Mouse (Mus musculus) left cerebral cortex, adult 2 months (tissue): ENCODE measurements around the gene Rbfox3. TPM values are rescaled to one million over a fixed set of nuclear protein-coding genes. Genes with fewer than 3 reads are reported as not detected.

ENCODE experiments used
- DNase-seq, 2 experiments: peaks; one replicate each; pipeline ENCODE4 v3.0.0; 2021 to 2022; ENCODE audit warnings: low spot score in 2 of 2, mixed read lengths in 1 of 2; ENCODE audit errors: extremely low spot score in 1 of 2
- H3K27ac ChIP-seq: fragments of 200-600 bp; 2 replicates; pipeline ENCODE4 v1.8.1; 2022
- H3K4me3 ChIP-seq: fragments of 200-600 bp; 2 replicates; pipeline ENCODE4 v1.8.1; 2022
- CTCF ChIP-seq: fragments of 200-600 bp; IDR thresholded peaks from 2 replicates; pipeline ENCODE4 v1.8.1; 2022; ENCODE audit warnings: antibody characterized with exemption, mild to moderate bottlenecking, moderate library complexity
- intact Hi-C: fragments of 180-260 bp; cut with DNase I; formaldehyde crosslinking; loops from one replicate; pipeline ENCODE4 v1.15.1; 2025
- total RNA-seq, 2 experiments: library from RNA; stranded (reverse); gene quantifications; 2 replicates each; pipeline ENCODE4 v1.2.3; 2021

The Rbfox3 gene
- total RNA-seq, 2 experiments from 2014 or later: 345 to 353 TPM

DNA sequence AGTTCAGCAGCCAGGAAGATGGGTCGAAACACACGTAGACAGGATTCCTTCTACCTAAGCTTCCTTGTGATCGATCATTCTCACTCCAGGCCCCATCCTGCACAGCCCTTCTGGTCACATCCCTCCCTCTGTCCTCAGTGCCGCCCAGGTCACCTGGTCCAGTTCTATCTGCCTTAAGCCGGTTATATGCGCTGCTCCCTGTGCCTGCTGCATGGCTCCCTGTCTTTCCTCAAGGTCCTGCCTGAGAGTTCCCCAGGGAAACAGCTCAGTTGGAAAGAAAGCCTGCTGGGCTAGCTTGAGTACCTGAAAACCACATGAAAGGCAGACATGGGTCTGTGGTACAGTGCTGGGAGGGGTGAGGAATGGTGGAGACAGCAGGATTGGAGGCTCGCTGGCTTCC is 368.5 kb downstream of the Rbfox3 start:
- intact Hi-C loops: no loop called here
- no peak for TF ChIP-seq CTCF
- DNase-seq: no peak
- H3K4me3 ChIP-seq: no peak overlapping the region
- H3K27ac ChIP-seq: no peak overlapping the region

DNA sequence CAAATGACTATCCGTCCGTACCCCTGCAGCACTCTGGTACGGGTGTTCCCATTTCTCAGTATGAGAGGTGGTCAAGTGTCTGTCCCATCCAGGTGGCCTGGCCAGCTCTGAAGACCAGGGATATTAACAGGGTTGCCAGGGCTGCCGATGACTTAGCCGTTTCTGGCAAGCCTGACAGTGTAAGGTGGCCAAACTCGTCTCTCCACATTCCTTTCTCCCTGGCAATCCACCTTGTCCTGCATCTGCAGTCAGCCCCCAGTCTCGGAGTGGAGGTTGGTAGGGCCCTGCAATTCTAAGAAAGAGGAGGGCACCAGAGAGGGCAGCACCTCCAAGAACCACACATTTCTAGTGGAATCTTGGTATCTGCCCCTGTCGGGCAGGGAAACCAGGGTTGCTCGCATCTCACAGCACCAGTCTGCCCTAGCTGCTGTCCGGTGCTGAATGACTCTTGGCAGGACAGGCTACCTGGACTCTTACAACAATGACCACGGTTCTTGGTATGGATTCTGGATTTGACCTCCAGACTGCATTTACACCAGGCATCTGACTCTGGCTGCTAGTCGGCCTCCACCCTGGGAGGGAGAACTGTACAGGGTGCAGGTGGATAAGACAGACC is 370.9 kb downstream of the Rbfox3 start:
- no peak for DNase-seq
- intact Hi-C loops: no loop called here

DNA sequence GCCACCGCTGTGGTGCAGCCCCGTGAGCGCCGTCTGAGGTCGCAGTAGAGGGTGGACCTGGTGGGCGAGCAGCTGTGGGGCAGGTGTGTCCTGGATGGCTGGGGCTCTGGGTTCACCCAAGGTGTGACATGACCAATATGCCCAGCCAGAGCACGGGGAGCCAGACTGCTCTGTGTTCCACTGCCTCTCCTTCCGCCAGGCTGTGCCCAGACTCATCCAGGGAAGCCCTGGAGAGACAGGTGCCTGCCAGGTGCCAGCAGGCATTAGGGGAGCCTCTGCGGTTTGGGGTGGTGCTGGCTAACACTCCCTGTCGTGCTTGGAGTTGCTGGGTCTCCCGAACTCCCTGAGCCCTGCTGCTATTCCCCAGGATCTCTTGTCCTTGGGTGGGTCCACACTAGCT is 373.4 kb downstream of the Rbfox3 start:
- no peak for DNase-seq
- H3K4me3 ChIP-seq: no peak overlapping the region
- intact Hi-C loops: no loop called here
- no peak for TF ChIP-seq CTCF
- H3K27ac ChIP-seq: no peak overlapping the region

More for the DNA sequence above, 370.9 kb downstream of the Rbfox3 start:
- Histone ChIP-seq H3K4me3 (no peak overlapping the region), H3K27ac (no peak overlapping the region)
- no peak for TF ChIP-seq CTCF

DNA sequence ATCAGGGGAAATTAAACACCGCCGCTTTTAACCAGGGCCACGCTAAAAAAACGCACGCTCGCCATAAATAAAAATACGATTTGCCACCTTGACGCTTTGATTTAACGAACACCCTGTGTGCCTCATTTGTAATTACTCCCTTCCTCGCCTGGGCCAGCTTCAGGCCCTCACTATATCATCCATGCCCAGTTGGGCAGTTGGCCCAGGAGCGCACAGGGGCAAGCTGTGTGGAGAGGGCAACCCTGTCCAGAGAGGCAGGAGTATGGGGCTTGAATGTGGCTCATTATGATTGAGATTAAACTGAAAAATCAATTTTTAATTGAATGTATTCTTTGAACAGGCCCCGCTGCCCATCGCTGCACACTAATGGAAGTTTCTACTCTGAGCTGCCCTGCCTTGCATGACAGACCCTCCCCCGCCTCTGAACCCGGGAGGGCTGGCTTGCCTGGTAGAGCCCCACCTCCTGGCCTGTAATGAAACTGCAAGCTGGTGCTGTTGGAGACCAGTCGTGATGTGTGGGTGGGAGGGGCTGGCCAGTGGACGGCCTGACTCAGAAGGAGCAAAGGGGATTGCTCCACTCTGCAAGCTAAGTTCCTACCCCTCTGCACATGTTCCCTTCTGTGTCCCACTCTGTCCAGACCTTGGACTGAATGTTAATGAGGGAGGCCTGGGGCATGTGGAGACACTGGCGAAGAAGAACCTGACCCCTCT is 376.9 kb downstream of the Rbfox3 start:
- Histone ChIP-seq H3K27ac (no peak overlapping the region), H3K4me3 (no peak overlapping the region)
- peak in 1 of 2 experiments; percentile 47 for DNase-seq
- peak; percentile 59 for TF ChIP-seq CTCF
- intact Hi-C loops: no loop called here

DNA sequence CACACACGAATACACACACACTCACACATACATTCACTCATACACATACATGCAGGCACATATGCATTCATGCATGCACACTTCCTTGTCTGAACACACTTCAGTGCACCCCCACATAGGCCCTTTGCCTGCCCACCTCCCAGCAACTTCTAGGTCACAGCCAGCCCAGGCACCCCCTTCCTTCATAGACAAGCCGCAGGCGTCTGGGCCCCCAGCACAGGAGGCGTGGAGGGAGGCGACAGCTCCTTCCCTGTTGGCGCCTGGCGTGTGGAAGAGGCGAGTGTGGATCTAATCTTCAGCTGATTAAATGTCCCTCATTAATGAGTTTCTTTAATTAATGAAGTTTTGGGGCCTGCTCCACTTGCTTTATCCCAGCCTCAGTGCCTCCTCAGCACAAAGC is 381.1 kb downstream of the Rbfox3 start:
- no peak for TF ChIP-seq CTCF
- intact Hi-C loops: no loop called here
- Histone ChIP-seq H3K27ac (no peak overlapping the region), H3K4me3 (no peak overlapping the region)
- DNase-seq: no peak

DNA sequence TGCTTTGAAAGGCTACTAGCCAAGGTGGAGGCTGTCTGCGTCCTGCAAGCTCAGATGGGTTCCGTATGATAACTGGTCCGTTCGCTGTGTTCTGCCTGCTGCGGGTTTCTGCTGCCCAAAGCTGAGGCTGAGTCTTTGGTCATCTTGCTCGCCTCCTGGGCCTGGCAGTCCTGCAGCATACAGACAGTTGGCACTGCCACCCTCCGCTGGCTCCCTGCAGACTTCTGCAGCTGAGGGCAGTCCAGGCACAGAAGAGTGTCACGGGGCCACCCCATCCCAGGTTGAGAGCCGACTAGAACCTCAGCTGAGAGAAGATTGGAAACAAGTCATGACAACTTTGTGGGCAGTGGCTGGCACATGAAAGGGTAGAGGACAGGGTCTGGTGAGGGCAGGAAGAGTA is 382.6 kb downstream of the Rbfox3 start:
- TF ChIP-seq CTCF: no peak
- no peak for DNase-seq
- no peak overlapping the region for H3K4me3 ChIP-seq
- intact Hi-C loops: no loop called here
- no peak overlapping the region for H3K27ac ChIP-seq

DNA sequence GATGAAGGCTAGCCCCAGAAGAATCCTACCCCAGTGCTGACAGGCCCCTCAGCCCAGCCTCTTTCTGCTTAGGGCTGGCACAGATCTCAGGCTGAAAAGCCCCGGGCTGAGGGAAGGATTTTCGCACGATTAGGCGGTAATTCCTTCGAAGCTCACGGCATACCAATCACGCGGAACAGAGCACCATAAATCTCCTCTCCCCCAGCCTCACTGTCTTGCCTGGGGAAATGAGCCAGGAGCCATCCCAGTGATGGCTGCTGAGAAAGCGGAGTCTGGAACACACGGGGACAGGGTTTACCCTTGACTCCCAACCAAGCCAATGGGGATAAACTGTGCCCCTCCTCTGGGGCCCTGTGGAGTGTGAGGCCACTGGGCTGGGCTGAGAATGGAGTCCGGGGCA is 386.3 kb downstream of the Rbfox3 start:
- TF ChIP-seq CTCF: no peak
- intact Hi-C loops: no loop called here
- DNase-seq: no peak
- H3K27ac ChIP-seq: no peak overlapping the region
- no peak overlapping the region for H3K4me3 ChIP-seq

DNA sequence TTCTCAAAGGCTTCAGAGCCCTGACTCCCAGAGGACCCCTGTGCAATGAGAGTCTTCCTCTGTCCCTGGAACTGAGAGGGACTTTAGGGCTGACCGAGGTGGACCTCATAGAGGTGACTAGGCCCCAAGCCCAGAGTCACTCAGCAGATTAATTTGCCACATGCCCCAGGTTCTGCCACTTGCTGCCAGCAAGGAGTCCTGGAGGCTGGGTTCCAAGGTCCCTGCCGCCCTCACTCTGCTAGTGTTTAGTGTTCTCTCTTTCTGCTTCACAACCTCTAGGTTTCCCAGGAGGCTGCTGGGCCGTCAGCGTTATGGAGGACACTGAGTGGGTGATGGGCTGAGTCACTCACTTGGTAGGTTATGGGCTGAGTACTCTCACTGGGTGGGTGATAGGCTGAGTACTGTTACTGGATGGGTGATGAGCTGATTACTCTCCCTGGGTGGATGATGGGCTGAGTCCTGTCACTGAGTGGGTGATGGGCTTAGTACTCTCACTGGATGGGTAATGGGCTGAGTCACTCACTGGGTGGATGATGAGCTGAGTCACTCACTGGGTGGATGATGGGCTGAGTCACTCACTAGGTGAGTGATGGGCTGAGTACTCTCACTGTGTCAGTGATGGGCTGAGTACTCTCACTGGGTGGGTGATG is 387.8 kb downstream of the Rbfox3 start:
- H3K27ac ChIP-seq: no peak overlapping the region
- peak; percentile 28 to 33 for DNase-seq
- H3K4me3 ChIP-seq: no peak overlapping the region
- intact Hi-C loops: no loop called here
- TF ChIP-seq CTCF: no peak

DNA sequence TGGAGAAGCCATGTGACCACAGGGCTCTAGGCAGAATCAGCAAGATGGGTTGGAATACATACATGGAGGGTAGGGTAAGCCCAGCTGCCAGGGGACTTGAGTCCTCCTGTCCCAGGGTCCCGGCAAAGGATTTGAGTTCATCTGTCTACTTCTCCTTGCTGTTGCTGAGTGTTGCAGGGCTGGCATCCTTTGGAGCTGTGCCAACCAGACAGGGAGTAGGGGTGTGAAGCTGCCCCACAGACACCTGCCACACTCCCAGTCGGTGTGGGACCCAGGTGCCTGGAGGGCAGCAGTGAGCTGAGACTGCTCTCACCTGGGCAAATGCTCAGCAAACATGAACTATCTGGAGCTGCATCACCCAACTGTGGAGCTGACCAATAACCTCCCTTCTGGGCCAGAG is 390.5 kb downstream of the Rbfox3 start:
- no peak overlapping the region for H3K27ac ChIP-seq
- intact Hi-C loops: no loop called here
- H3K4me3 ChIP-seq: no peak overlapping the region
- DNase-seq: no peak
- no peak for TF ChIP-seq CTCF

DNA sequence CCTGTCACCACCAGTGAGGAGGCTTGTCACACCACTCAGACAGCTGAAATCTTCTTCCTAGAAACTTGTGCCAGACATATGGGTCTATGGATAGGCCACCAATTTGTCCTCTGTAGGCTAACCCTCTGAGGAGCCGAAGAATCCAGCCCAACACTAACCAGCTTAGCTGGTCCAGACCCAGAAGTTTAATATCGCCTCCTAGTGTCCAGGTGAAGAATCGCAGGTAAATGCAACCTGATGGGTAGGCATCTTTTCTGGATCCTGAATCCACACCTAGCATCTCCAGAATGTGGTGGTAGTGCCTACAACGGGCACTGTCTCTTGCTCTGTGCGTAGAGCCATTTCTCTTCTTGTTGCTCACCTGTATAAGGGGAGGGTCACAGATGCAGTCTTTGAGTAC is 391.1 kb downstream of the Rbfox3 start:
- DNase-seq: no peak
- TF ChIP-seq CTCF: peak; percentile 46
- intact Hi-C loops: no loop called here
- Histone ChIP-seq H3K4me3 (no peak overlapping the region), H3K27ac (no peak overlapping the region)

DNA sequence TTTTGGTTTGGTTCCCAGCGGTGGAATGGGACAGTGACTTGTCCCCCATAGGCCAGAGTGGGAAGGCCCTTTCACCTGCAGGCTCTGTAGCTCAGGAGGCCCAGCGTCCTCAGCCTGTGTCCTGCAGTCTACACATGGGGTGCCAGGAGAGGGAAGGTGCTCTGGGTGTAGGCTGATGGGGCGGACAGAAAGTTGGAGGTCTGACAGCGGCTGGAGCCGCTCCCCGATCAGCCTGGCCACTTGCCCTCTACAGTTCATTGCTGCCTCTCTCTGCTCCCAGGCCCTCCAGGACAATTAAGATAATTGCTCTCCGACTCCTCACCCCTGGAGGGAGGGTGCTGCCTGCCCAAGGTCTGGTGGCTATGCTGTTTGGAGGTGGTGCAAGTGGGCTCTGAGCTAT is 392.7 kb downstream of the Rbfox3 start:
- intact Hi-C loops: no loop called here
- no peak for DNase-seq
- no peak for TF ChIP-seq CTCF
- Histone ChIP-seq H3K27ac (no peak overlapping the region), H3K4me3 (no peak overlapping the region)

DNA sequence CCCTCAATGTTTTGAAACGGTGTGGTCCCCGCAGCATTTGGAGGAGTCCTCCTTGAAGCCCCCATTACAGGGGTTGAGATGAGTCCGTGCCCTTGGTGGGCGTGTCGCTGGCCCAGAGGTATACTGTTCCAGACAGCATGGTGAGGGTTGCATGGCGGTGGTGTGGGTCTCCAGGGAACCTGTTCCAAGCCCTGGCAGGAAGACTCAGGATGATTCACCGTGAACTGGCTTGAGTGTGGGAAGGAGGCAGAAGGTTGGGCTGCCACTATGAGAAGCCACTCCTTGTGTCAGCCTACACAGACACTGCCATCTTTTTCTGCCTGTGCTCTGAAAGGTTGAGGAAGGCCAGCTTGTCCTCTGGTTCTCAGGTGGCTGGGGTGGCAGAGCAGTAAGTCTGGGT is 393.5 kb downstream of the Rbfox3 start:
- no peak for DNase-seq

More for the DNA sequence above, 393.5 kb downstream of the Rbfox3 start:
- Histone ChIP-seq H3K4me3 (no peak overlapping the region), H3K27ac (no peak overlapping the region)
- no peak for TF ChIP-seq CTCF
- intact Hi-C loops: no loop called here
